Mouse (Mus musculus) left cerebral cortex, adult 8-10 months (tissue): Measurements from ENCODE around the gene Tbc1d16. TPM values are rescaled to one million over a fixed set of nuclear protein-coding genes. Genes with fewer than 3 reads are reported as not detected.

Source experiments
- DNase-seq, 2 experiments: peaks; one replicate each; pipeline ENCODE4 v3.0.0; 2022; ENCODE audit warnings: low spot score in 2 of 2
- total RNA-seq, 4 experiments: library from RNA; stranded (reverse); gene quantifications; 2 replicates each; pipeline ENCODE4 v1.2.4; 2022

Gene Tbc1d16
- total RNA-seq, 4 experiments from 2014 or later = 32.9 to 39.8 (median 35.6) TPM

- no peak for DNase-seq
Measured at GRCm38 (mm10) chr11:119180824-119181582, 47.3 kb downstream of the Tbc1d16 start.

- no peak for DNase-seq
Measured at GRCm38 (mm10) chr11:119178317-119178716, 50.0 kb downstream of the Tbc1d16 start.

- no peak for DNase-seq
Measured at GRCm38 (mm10) chr11:119176389-119177179, 51.7 kb downstream of the Tbc1d16 start.

GRCm38 (mm10) chr11:119171588-119171987, 56.7 kb downstream of the Tbc1d16 start:
- DNase-seq = no peak

- DNase-seq = no peak
Measured at GRCm38 (mm10) chr11:119168851-119169250, 59.4 kb downstream of the Tbc1d16 start.

- no peak for DNase-seq
Measured at GRCm38 (mm10) chr11:119165995-119166394, 62.3 kb downstream of the Tbc1d16 start.

- no peak for DNase-seq
Measured at GRCm38 (mm10) chr11:119164375-119164774, 63.9 kb downstream of the Tbc1d16 start.

GRCm38 (mm10) chr11:119163734-119163992, 64.6 kb downstream of the Tbc1d16 start:
- no peak for DNase-seq

- no peak for DNase-seq
Measured at GRCm38 (mm10) chr11:119162959-119163733, 65.2 kb downstream of the Tbc1d16 start.

GRCm38 (mm10) chr11:119161665-119162064, 66.6 kb downstream of the Tbc1d16 start:
- no peak for DNase-seq

- DNase-seq = no peak
Measured at GRCm38 (mm10) chr11:119160050-119160449, 68.2 kb downstream of the Tbc1d16 start.

- no peak for DNase-seq
Measured at GRCm38 (mm10) chr11:119159496-119159895, 68.8 kb downstream of the Tbc1d16 start.

- DNase-seq = no peak
Measured at GRCm38 (mm10) chr11:119157377-119158189, 70.7 kb downstream of the Tbc1d16 start.

GRCm38 (mm10) chr11:119156481-119157254, 71.6 kb downstream of the Tbc1d16 start:
- DNase-seq = no peak

- no peak for DNase-seq
Measured at GRCm38 (mm10) chr11:119155638-119156480, 72.4 kb downstream of the Tbc1d16 start.

GRCm38 (mm10) chr11:119152321-119152831, 75.9 kb downstream of the Tbc1d16 start:
- DNase-seq = no peak

- no peak for DNase-seq
Measured at GRCm38 (mm10) chr11:119151073-119151607, 77.2 kb downstream of the Tbc1d16 start.

GRCm38 (mm10) chr11:119150442-119150841, 77.9 kb downstream of the Tbc1d16 start:
- DNase-seq = no peak

- no peak for DNase-seq
Measured at GRCm38 (mm10) chr11:119148829-119149228, 79.5 kb downstream of the Tbc1d16 start.
